Mouse (Mus musculus): ENCODE measurements around the gene Tpm3. TPM values are rescaled to one million over a fixed set of nuclear protein-coding genes. Genes with fewer than 3 reads are reported as not detected.
A peak's percentile ranks its signal among the peaks of the same experiment; 100 is the strongest.

The Tpm3 gene
- 950 and 1,052 TPM in 2 replicates for total RNA-seq (2017)

- ATAC-seq (ENCODE audit: extremely low read depth, insufficient number of reproducible peaks, low FRiP score, poor library complexity, severe bottlenecking) = no peak
Observed at GRCm38 (mm10) chr3:90072294-90072693, at the start of gene Tpm3. Gene Tpm3, plus strand, starts transcription at chr3:90072649.

GRCm38 (mm10) chr3:90034653-90035052 lies 37.8 kb upstream of the Tpm3 start:
- no peak for ATAC-seq (ENCODE audit: extremely low read depth, insufficient number of reproducible peaks, low FRiP score, poor library complexity, severe bottlenecking)

- no peak for ATAC-seq (ENCODE audit: extremely low read depth, insufficient number of reproducible peaks, low FRiP score, poor library complexity, severe bottlenecking)
Observed at GRCm38 (mm10) chr3:90036263-90036662, 36.2 kb upstream of the Tpm3 start.

GRCm38 (mm10) chr3:90049691-90050090 lies 22.8 kb upstream of the Tpm3 start:
- ATAC-seq (ENCODE audit: extremely low read depth, insufficient number of reproducible peaks, low FRiP score, poor library complexity, severe bottlenecking) = no peak

- peak; percentile 18 for ATAC-seq (ENCODE audit: extremely low read depth, insufficient number of reproducible peaks, low FRiP score, poor library complexity, severe bottlenecking)
Observed at GRCm38 (mm10) chr3:90051441-90052350, 20.8 kb upstream of the Tpm3 start, which contains the start of gene 4933434E20Rik. Gene 4933434E20Rik, plus strand, starts transcription at chr3:90051636.

GRCm38 (mm10) chr3:90052351-90053241 lies 19.9 kb upstream of the Tpm3 start, which contains the start of gene Ubap2l:
Gene Ubap2l, minus strand, starts transcription at chr3:90052628.
- peak; percentile 93 for ATAC-seq (ENCODE audit: extremely low read depth, insufficient number of reproducible peaks, low FRiP score, poor library complexity, severe bottlenecking)

- no peak for ATAC-seq (ENCODE audit: extremely low read depth, insufficient number of reproducible peaks, low FRiP score, poor library complexity, severe bottlenecking)
Observed at GRCm38 (mm10) chr3:90061549-90061948, 10.9 kb upstream of the Tpm3 start.

- ATAC-seq (ENCODE audit: extremely low read depth, insufficient number of reproducible peaks, low FRiP score, poor library complexity, severe bottlenecking) = no peak
Observed at GRCm38 (mm10) chr3:90062539-90062938, 9.9 kb upstream of the Tpm3 start.

GRCm38 (mm10) chr3:90064383-90064782 lies 8.1 kb upstream of the Tpm3 start:
- no peak for ATAC-seq (ENCODE audit: extremely low read depth, insufficient number of reproducible peaks, low FRiP score, poor library complexity, severe bottlenecking)

GRCm38 (mm10) chr3:90065553-90065952 lies 6.9 kb upstream of the Tpm3 start:
- ATAC-seq (ENCODE audit: extremely low read depth, insufficient number of reproducible peaks, low FRiP score, poor library complexity, severe bottlenecking) = peak; percentile 62; the same call in 1 of the 2 replicates

- no peak for ATAC-seq (ENCODE audit: extremely low read depth, insufficient number of reproducible peaks, low FRiP score, poor library complexity, severe bottlenecking)
Observed at GRCm38 (mm10) chr3:90067851-90068250, 4.6 kb upstream of the Tpm3 start.

GRCm38 (mm10) chr3:90069688-90070087 lies 2.8 kb upstream of the Tpm3 start:
- no peak for ATAC-seq (ENCODE audit: extremely low read depth, insufficient number of reproducible peaks, low FRiP score, poor library complexity, severe bottlenecking)

- 0 out of 2 replicates have a peak, but pooled peaks have one; percentile 21 for ATAC-seq (ENCODE audit: extremely low read depth, insufficient number of reproducible peaks, low FRiP score, poor library complexity, severe bottlenecking)
Observed at GRCm38 (mm10) chr3:90076921-90077716, 4.7 kb downstream of the Tpm3 start.

GRCm38 (mm10) chr3:90078224-90078623 lies 5.8 kb downstream of the Tpm3 start:
- ATAC-seq (ENCODE audit: extremely low read depth, insufficient number of reproducible peaks, low FRiP score, poor library complexity, severe bottlenecking) = no peak

- peak; percentile 87 for ATAC-seq (ENCODE audit: extremely low read depth, insufficient number of reproducible peaks, low FRiP score, poor library complexity, severe bottlenecking)
Observed at GRCm38 (mm10) chr3:90079133-90079762, 6.8 kb downstream of the Tpm3 start.

- ATAC-seq (ENCODE audit: extremely low read depth, insufficient number of reproducible peaks, low FRiP score, poor library complexity, severe bottlenecking) = peak; percentile 37
Observed at GRCm38 (mm10) chr3:90079763-90080497, 7.5 kb downstream of the Tpm3 start.

- no peak for ATAC-seq (ENCODE audit: extremely low read depth, insufficient number of reproducible peaks, low FRiP score, poor library complexity, severe bottlenecking)
Observed at GRCm38 (mm10) chr3:90080498-90080863, 8.0 kb downstream of the Tpm3 start.

Data from neutrophil, adult 5-6 weeks (primary cell).